Mouse (Mus musculus): ENCODE results near the gene Skida1.

Skida1 gene

DNA sequence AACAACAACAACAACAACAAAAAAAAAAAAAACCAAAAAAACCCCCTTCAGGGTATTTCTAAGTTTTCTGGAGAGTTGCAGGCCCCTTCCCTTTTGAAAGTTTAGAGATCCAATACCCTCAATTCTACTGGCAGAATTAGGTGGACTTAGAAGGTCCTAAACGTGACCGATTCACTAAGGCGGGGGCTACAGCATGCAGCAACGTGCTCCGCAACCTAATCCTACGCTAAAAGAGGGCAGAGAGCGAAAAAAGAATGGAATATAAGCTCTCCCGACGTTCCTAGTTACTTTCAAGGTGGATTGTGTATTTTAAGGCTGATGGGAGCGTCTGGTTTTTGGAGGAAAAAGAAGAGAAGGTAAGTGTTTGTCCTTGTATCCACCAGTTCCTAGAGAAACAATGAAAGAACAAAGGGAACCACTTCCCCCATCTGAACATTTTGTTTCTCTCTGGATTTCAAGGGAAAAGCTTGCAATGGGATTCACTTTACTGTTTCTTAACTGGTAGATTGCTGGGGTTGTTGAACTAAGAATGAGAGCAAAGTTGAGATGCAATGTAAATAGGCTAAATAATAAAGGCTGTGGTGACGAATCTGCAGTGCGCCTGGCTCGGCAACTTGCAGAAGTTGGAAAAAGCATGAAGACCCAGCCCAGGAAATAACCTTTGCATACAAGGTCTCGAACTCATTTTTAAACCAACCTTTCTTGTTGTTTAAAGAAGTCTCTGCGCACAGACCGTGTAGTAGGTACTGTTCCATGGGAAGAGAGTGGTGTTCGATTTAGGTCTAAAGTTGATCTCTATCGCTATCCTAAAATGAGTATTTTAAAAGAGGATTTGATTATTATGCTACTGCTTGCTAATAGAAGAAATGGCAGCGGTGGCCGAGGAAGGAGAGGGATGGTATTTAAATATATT, 6.4 kb upstream of the Skida1 start, which contains the start of gene Mllt10:
TSS of gene Mllt10 (plus strand) at position 222 of the 913 bp plus-strand sequence.
- peak; percentile 64 for DNase-seq

DNA sequence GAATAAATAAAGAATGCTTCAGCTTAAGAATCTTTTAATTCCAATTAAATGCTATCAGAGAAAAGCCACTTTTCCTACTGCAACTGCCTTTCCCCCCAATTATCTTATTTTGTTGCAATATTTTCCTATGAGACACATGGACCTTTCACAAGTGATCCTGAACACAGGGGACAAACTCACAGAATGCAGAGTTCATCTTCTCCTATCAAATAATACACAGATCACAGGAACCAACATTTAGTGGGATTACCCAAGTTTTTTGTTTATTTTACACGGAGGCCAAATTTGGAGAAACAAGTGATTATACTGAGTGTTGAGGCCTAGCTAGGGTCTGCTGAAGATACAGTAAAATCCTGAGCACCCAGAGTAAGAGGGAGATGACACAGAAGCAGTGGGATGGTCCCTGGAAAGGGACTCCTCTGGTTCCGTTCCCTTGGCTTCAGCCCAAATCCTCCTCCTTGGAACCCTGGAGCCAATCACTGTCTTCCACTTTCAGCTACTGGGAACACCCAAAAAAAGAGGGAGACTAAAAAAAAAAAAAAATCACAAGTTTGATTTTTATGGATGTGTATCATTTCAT, 5.2 kb upstream of the Skida1 start:
- peak; percentile 41 for DNase-seq

DNA sequence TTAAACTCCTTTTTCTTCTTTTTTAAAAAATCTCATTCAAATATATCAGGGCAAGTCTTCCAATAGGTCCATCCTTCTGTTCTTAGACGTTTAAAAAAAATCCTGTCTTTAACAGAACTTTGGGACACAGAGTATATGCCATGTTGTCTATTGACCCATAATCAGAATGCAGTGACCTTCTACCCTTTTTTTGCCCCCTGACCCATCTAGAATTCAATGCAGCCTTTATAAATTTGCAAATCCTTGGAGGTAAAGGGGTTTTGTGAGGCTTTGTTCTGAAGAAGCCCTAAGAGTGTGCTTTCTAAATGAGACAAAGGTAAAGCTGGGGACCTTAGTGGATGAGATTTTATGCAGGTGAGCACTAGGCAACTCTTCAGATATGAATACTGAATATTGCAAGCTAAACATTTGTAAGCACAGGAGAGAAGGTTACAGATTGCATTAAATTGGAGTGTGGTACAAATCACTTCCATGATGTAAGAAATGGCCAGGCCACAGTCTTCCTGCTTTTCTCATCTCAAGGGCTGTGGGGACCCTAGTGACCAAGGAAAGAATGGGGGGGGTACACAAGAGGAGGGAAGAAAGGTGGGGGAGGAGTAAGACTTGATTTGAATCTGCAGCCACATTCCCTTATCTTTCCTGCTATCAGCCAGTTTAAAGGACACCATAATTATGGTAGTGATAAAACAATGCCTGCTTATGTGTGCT, 4.5 kb upstream of the Skida1 start:
- peak; percentile 57 for DNase-seq

DNA sequence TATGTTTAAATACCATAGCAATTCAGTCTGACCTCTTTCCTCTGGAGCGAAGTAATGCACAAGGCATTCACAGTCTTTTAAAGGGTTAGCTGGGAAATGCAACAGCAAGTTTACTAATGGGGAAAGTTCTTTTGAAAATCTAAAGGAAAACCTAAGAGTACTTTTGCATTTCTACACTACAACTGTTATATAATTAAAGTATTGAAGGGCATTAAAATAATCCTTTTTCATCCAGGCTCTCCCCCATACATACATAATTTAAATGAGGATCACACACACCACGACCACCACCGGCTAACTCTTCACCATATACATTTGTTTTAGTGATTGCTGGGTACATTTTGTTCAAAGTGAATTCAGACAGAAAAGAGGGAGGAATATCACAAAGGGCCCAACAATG, 3.7 kb upstream of the Skida1 start:
- DNase-seq, result peak; percentile 37

DNA sequence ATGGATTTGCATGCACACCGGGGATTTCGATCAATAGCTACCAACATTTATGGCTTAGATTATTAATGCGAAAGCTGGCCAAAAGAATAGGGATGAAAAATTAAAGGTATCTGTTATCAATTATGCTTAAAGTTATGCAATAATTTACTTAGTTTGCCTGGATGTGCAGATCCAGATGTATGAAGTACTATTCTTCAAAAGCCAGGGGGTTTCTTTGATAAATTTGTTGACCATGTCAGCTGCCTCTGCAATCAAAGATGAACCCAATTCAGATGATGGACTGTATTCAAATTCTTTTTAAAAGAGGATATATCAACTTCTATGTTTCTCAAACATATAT, 3.0 kb upstream of the Skida1 start:
- peak; percentile 16 for DNase-seq

DNA sequence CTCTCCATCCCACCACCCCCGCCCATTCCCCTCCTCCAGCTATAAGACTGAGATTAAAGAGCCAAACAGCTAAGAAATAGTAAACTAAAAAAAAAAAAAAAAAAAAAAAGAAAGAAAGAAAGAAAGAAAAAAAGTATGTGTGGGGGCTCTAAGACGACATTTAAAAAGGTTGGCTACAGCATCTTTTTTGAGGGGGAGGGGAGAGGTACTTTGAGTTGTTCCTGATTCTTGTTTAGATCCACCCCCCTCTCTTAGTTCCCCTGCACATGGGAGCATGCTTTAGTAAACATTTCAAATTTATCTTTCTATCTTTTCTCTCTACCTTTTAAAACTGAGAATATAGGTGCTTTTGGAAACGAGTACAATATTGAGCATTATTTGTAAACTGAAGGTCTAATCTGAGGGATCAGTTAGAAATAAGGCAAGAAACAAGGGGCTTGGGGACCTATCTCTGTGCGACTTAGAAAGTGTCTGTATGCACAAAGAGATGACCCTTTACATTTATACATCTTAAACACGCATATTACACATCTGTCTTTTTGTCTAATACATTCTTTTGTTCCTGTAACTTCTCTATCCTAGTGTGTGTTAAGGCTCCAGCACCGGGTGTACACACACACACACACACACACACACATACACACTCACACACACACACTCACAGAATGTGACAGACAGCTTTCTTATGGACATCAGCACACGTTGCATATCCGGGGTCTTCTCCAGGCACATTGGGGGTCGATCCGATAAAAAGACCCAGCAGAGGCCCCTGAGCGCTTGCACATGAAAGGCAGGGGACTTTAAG, 2.4 kb upstream of the Skida1 start:
- DNase-seq, result peak; percentile 72

DNA sequence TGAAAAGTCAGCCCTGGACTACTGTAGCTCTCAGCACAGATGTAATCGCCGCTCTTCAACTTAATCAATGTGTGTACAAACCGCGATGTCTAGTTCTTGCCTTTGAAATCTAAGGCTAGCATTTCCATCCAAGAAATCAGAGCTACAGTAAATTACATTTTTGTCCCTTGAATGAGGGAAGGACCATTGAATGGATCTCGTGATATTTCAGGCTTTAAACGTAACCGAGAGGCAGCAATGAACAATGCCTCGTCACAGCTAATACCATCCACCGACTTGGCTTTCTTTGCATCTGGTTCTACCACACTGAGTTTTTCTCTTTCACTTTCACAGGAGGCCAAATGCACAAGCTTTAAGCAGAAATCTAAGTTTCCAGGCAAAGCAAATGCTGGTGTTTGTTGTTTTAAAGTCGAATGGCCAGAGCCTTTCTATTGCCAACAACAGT, 1.7 kb upstream of the Skida1 start:
- peak; percentile 73 for DNase-seq

DNA sequence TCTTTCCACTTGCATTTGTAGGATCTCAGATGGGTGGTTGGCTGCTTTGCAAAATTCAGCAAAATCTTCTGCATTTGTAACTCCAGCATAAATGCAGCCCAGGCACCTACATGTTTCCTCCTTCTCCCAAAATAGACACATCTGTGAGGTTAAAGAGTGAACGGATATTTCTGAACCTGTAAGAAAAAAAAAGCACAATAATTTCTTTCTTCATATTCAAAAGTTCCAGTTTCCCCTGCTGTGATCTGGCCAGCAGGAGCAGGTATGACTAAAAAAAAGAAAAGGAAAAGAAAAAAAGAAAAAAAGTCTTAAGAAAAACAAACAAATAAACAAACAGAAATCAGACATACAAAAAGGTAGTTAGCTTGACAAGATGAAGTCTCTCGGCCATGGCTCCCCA, 1.2 kb upstream of the Skida1 start:
- DNase-seq, result no peak

DNA sequence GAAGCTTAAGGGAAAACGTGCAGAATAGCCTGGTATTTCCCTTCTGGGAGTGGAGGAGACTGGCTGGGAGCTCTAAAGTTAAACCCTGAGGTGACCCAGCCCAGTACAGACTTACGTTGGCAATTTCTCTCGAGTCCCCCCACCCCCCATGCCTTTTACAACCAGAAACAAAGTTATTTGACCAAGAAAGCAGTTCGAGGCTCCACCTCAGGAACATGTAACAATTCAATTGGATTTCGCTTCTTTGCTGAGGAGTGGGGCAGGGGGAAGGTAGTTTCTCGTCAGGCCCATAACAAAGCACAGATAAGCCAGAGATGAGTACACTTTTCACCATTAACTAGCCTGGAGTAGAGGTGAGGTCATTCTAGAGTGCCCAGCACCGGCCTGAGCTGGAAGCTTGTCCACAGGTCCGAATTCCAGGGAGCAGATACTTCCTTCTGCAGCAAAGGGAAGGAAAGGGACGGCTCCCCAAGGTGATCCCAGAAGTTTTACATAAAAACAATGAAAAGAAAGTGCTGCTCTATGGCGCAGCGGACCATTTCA, 499 bp upstream of the Skida1 start:
- peak; percentile 77 for DNase-seq

DNA sequence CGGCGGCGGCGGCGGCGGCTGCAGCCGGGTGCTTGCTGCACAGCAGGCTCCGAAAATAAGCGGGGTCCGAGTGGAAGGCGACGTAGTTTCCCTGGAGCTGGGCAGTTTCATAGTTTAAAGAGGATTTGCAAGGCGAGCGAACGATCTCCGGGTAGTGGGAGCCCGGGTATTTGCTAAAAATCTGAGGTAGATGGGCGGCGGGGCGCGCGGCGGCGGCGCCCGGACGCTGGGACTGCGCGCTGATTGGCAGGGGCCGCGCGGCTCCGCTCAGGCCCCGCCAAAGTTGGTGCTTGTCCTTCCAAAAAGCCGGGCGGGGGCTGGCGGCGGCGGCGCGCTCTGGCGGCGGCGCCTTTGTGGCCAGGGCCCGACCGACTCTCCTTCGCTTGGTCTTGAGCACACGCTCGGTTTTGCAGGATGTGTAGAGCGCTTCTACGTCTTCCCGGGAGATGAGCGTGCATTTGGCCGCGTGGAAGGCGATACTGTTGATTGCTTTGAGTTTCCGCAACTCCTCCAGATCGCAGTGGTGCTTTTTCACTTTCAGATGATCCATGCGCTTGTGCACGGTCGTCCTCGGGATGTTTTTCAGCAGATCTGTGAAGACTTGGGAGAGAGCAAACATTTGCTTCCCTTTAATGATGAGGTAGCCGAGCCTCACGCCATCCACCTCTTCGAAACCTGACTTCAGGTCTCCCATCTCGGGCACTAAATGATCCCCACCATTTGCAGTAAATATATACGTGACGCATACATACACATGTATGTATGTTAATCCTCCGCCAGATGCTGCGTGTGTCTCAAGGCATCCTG, 1.0 kb downstream of the Skida1 start:
- DNase-seq, result peak; percentile 88

DNA sequence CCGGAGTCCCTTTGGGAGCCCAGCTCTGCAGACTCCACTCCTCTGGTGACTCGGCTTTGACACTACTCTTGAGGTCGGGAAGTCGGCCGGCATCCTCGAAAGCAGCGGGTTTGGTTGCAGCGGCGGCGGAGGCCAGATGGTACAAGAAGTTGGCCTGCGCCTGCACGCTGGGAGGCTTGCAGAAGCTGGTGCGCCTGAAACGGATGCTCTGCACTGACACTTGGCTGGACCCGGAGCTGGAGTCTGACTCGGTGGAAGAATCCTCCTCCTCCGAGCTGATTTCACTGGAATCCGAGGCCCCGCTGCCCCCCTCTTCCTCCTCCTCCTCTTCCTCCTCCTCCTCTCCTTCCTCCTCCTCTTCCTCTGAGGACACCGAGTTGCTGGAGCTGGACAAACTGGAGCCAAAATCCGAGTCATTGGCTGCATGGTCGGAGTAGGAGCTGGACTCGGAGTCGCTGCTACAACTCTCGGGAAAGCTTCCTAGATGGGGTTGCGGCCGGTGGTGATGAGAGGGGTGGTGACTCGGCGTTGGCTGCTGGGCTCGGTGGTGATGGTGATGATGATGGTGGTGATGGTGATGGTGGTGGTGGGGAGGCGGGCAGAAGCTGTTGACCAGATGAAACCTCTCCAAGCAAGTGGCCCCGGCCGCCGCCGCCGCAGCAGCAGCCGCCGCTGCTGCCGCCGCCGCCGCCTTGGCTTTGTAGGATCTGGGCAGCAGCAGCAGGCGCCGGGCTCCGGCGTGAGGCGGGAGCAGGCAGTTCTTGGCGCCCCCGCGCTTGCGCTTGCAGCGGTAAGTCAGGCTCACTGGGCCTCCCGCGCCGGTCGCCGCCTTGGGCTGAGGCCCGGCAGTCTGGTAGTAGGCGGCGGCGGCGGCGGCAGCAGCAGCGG, 1.8 kb downstream of the Skida1 start:
- peak; percentile 67 for DNase-seq

DNA sequence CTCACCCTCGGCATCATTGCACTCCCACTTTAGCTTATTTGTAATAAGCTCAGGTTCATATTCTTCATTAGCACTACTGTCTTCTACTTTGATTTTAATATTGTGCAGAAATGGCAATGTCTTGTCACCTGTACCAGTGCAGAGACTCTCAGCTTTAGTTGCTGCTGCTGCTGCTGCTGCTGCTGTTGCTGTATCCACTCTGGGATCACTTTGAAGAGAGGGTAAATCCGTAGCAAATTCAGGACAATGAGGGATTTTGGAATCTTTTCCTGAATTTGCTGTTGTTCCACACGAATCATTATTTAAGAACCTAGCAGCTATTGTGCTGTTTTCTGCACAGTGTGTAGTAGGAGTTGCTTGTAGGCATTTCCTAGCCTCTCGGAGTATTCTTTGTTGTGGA, 2.7 kb downstream of the Skida1 start:
- peak; percentile 28 for DNase-seq

DNA sequence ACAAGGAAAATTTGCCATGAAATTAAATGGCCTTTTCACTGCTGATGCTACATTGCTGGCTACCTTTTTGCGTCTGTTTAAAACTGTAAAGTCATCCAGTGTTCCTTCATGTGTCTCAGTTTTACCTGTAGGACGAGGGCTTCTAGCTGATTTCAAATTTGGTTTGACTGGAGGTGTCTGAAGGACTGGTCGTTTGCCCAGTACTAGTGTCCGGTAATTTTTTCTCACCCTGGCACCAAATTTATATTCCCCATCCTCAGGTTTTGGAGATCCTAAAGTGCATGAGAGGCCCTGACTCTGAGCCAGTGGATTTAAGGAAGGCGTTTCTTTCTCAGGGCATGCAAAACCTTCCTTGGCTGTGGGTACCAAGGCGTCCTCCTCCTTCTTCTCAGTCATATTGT, 3.1 kb downstream of the Skida1 start:
- DNase-seq, result peak; percentile 32

DNA sequence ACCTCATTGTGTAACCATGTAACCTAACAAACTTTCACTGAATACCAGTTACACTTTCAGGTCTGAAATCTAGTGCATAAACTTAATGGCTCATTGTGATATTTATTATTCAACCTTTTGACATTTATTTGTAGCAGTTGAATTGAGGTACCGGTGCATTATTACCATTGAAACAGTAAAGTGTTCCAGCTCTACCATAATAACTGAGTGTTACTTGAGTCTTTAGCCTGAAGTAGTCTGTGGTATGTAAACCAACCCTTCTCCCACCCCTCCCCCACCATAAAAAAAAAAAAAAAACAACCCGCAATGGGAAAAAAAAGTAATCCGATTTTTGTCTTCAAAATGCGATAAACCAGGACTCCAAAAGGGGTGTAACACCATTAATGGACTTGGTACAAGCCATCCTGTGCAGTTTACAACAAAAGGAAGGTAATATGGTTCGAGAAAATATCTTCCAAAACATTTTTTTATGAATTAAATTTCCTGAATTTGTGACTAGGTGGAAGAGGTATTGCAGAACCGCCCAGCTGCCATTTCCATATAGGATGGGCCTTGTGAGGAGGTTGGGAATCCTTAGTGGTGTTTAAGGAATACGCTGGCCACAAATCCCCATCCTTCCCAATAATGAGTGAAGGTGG, 3.6 kb downstream of the Skida1 start:
- DNase-seq, result peak; percentile 42

DNA sequence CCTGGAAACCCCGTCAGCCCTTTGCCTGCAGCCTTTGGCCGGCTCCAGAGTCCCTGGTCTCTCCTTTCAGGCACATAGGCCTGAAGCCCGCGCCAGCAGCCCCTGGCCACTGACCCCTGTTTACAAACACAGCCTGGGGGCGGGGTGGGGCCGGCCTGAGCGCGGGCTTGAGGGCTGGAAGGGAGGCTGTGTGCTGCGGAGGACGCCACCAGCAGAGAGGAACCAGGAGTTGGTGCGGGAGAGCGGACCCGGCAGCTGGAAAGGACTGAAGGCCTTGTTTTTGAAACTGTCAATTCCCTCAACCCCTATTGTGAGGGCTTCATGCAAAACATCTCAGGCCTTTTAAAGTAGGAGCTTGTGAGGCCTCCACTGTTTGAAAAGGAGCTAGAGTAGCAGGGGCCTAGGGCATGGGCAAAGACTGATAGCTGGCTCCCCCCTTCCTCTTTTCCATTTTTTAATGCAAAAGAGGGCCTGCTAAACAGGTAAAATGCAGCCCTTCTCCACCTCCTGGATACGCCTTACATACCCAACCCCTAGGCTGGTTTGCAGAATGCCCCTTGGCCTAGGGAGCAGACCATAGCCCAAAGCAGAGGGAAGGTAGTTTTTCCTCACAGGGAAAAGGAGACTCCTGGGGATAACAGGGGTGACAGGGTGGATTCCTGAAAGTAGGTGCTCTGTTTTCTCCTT, 7.5 kb downstream of the Skida1 start:
- peak; percentile 85 for DNase-seq

DNA sequence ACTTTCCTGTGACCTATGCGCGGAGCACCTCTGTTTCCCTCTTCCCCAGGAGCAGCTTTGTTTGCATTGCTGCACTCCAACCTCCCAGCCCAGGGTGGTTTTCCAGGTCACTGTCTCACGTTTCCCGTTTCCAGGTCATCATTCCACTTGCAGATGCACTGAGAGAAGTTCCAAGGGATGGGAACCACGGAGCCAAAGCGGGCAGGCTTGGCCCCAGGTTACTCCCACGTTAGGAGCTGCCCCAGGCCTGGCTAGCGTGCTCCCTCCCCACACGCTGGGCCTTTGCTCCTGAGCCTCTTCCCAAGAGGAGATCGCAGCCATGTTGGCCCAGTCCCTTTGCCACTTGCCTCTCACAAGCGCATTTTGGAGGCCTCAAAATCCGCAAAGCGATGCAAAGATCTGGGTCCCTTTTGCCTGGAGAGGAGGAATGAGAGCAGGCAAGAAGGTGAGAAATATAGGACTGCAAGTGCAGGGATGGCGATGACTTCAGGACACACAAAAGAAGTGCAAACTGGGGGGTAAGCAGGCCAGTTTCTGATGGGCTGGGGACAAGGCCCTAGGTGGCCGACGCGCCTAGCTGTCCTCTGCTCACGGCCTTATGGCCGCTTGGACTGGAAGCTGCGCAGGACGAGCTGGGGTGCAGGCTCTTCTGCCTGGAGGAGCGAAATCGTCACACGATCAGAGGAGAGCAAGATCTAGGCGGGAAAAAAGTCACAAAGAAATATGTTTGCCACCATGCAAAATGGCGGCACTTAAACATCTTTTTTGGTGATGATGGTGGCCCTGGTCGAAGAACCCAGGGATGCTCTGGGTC, 8.3 kb downstream of the Skida1 start:
- peak; percentile 70 for DNase-seq

DNA sequence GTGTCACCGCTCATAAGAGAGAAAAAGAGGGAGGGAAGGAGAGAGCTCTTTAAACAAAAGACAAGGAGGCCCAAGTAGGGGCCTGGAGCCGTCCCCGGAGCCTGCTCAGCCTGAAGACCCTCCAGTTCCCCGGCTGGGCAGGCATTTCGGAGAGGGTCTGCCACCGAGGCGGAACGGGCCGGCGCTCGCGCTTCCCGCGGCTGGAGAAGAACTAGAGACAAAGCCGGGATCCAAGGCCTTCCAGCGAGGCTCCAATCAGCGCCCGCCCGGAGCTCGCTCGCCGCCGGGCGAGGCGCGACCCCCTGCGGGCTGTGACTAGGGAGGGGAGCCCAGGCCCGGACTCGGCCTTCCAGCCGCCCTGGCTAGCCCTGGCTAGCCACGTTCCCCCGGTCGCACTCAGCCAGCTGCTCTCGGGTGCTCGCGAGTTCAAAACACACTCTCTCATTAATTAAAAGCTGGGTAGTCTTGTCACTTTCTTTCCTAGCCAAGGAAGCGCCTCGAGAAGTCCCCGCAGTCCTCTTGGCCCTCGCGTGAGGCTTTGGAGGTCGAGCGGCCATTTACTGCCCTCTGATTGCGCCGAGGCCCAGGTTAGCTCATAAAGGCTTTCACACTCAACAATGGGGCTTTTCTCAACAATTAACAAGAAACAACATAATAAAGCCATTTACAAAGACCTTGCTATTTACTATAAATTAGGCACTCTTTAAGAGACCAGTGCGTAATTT, 9.1 kb downstream of the Skida1 start:
- peak; percentile 86 for DNase-seq

DNA sequence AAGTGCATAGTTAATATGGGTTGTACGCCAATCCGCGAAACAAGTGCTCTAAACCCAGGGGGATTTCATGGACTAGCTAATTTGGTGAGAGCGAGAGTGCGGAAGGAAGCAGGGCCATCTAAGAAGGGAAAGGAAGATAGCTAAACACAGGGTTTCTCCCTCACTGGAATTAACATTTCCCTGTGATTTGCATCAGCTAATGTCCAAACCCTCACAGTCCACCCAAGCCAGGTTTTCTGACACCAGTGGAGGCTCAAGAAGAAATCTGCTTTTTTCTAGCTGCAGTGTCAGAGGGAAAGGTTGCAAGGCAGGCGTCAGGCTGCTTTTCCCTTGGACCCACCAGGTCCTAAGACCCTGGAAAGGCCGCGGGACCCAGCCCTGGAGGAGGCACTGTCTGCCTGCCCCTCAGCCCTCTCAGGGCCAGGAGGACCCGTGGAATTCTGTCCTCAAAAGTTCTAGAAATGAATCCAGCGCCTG, 9.9 kb downstream of the Skida1 start:
- DNase-seq, result peak; percentile 66

All from embryo, embryonic 11 days (tissue).